Mouse (Mus musculus) cortical plate, adult 2 months (tissue): ENCODE results near the gene Bptf.

Experiments used
- CTCF ChIP-seq: fragments of 200-500 bp; IDR thresholded peaks from 2 replicates; pipeline ENCODE4 v1.5.1; 2011; ENCODE audit warnings: mild to moderate bottlenecking, control low read depth, low read length; ENCODE audit not compliant: insufficient read depth; ENCODE audit errors: extremely low read depth
- POLR2A ChIP-seq: fragments of 200-500 bp; IDR thresholded peaks from 2 replicates; pipeline ENCODE4 v1.6.1; 2011; ENCODE audit warnings: mild to moderate bottlenecking, low read length, control low read depth; ENCODE audit not compliant: insufficient read depth; ENCODE audit errors: extremely low read depth

DNA sequence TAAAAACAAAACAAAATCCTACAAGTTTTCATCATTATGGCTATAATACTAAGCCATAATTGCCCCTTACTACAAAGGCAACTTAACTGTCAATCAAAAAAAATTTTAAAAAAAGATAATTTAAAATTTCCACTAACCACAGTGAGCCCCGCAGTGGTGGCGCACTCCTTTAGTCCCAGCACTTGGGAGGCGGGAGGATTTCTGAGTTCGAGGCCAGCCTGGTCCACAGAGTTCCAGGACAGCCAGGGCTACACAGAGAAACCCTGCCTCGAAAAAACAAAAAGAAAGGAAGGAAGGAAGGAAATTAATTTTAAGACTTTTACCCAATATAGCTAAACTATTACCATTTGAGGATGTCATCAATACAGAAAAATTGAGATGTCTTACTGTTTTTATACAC is 134.0 kb downstream of the Bptf start:
- no peak for TF ChIP-seq POLR2A
- TF ChIP-seq CTCF, result no peak
